Mouse (Mus musculus): ENCODE results near the gene Pou3f1.

Pou3f1 gene

DNA sequence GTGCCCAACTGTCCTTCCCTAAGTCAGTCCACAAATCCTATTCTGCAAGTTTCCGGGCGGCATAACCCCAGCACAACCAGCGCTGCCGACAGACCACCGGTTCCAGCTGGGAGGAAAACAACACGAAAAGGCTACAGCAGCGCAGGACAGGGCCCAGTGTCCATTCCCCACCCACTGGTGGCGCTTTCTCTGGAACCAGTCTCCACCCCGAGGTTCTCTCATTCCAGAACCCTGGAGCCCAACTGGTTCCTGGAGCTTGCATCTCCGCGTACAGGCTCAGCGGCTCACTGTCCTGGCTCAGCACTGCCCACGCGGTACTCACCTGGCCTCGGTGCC lies at the start of gene Pou3f1:
Pou3f1 (plus strand) TSS at position 290 of the 336 bp plus-strand sequence.
- DNase-seq: no peak

DNA sequence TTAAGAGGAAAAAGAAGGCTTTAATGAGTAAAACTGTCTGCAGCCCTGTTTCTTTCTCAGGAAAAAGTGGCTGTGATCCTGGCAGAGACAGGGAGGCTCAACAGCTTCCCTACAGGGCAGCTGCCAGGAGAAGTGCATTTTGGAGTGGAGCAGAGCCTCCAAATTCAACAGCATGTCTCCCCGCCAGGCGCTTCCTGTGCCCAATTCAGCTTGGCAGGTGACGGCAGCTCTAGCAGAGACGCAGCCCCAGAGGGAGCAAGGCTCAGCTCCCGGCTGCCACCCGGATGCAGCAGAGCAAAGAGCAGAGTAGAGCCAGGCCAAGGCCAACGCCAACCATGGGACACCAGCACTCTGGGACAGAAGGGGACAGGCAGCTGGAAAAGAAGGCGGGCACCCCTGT lies 49.4 kb upstream of the Pou3f1 start:
- DNase-seq: no peak

DNA sequence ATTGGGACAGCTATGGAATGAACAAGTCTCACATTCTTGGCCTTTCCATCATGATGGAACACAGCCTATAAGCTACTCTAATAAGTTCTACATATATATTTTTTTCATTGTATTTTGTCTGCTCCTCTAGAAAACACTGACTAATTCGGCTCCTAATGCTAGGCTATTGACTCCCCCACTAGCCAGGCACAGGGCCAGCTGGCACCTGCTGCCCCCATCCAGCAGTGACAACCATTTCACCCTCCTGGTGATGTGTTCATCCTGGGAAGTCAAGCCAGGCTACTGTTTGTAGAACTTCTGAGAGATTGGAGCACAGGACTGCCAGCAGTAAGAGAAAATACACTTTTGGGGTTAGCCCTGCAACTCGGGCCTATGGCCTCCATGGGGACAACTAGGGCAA lies 46.5 kb upstream of the Pou3f1 start:
- no peak for DNase-seq

DNA sequence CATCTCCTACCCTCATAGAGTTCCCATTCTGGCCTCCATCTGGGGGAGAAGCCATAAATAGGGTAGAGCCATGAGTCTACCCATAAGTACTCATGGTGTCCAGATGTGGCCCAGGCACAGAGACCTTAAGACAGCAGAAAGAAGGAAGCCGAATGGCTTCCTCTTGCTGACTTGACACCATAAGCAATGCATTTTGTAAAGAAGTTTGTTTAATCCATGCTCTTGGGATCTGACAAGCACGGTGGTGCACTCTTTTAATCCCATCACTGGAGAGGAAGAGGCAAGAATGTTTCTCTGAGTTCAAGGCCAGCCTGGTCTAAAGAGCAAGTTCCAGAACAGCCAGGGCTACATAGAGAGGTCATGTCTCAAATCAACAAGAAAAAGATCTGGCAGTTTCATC lies 45.9 kb upstream of the Pou3f1 start, which contains the start of gene 3100002H09Rik:
3100002H09Rik (minus strand) TSS at position 101 of the 400 bp plus-strand sequence.
- DNase-seq: no peak

DNA sequence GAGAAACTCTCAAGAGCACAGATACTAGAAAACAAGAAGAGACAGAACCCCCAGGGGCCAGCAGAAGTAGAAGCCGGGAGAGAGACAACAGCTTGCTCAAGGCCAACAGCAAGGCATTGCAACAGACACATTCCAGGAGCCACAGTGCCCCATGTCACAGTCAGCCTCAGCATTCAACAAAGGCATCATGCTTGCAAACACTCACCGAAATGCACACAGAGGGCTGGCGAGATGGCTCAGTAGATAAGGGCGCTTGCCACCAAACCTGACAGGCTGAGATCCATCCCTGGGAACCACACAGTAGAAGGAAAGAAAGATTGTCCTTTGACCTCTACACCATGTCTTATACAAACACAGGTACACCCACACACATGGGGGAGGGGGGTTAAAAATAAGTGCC lies 44.8 kb upstream of the Pou3f1 start:
- no peak for DNase-seq

DNA sequence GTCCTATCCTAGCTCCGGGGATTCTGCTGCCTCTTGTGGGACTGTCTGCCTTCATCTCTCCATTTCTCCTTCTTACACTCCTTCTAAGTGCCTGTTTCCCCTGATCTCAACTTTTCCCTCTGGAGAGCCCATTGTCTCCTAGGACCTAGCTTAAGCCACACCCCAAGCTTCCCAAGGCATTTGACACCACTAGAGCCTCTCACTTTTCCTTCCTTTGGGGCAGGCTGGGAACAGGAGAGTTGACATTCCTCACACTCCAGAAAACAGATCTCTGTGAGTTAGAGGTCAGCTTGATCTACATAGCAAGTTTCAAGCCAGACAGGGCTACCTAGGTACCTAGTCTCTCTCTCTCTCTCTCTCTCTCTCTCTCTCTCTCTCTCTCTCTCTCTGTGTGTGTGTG lies 42.4 kb upstream of the Pou3f1 start:
- DNase-seq: no peak

DNA sequence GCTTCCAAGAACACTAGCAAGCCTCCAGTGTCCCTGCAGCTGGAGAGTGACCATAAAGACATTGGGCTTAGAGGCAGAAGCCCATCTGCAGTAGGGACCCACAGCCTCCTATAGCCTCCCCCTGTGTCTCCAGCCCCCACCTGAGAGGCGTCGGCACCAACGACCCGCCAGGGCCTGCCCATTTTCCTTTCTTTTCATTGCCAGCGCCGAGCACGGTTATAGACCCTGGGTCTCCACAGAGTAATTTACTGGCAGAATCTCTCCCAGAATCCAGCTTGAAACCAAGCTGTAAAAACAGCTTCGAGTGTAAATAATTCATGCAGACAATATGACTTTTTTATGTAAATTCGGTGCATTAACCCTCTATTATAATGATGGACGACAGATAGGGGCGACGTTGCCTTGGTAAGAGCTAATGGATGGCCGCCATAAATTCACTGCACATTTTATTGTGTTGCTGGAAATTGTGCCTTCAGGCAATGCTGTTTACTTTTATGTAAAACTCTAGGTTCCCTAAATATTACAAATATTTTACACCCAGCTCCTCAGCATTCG lies 41.1 kb upstream of the Pou3f1 start:
- no peak for DNase-seq

DNA sequence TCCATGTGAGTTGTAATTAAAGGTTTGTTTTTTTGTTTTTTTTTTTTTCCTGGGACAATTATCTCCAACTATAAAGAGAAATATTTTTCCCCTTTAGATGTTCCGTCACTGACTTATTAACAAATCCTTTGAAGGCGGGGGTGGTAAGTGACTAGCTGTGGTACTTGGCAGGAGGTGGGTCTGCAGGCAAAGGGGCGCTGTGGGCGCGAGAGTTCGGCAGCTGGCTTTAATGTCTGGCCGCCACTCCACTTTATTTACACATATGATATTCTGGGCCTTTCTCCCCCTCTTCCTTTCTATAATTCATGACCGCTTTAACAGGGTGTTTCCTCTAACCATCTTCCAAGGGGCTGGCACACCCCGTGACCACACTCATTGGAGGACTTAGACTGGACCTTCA lies 40.6 kb upstream of the Pou3f1 start:
- no peak for DNase-seq

DNA sequence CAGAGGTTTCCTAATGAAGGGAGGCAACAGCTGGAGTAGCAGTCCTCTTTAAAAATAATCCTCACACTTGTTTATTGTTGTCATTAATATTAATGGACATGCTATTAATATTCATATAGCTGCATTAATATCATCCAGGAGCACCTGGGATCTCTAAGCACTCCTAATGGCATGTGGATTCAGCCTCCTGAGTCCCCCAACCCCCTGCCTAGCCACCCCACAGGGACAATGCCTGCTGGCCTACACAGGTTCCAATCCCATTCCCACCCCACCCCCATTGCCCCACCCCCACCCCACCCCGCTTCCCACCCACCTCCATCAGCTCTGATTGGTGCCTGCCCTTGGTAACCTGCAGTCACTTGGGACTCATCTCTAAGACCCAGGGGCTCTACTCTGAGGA lies 40.0 kb upstream of the Pou3f1 start:
- DNase-seq: no peak

DNA sequence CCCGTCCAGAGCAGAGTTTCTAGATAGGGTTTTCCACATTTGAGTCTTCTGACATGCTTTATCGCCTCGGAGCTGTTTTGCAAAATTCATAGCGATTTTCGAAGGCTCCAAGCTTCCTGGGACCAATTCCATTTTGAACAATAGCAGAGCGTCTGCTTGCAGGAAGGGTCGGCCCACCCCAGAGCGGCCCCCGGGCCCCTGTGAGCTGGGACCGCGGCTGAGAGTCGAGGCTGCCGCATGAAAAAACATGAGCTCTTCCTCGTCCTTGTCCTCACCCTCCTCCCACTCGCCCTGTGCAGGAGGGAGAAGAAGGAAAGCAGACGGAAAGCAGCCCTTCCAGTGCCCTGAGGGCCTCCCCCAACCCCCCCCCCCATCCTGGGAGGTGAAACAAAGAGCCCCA lies 38.0 kb upstream of the Pou3f1 start:
- no peak for DNase-seq

DNA sequence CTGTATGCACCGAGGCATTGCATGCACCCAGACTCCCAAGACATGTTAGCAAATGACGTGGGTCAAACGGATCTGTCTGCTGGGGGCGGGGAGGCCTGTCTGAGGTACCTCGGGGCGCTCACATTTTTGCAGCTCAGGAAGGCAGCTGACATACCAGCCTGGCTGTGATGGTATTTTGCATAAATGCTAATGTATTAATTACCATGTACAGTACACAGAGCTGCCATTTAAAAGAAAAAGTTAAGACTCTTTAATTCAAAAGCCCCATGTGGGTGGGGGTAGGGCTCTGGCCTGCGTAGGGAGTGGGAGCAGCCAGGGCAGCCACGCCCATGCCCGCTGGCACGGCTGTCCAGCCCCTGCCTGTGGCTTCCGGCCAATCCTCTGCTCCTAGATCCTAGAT lies 35.2 kb upstream of the Pou3f1 start:
- DNase-seq: no peak

DNA sequence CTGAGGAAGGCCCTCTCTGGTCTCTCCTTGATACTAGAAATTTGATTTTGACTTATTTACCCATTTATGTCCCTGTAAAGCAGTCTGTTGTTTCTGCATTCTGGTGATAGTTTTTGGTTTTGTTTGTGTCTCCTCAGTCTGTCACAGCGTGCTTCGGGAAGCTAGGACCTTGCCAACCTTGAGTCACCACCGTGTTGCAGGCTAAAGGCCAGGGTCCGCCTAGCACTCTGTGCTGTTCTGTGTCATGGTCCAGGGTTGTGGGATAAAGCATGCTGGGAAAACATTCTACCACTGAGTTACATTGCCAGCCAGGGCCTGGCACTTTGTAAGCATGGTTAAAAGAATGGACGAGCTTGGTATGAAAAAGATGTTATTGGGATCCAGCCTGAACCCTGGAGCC lies 34.0 kb upstream of the Pou3f1 start:
- DNase-seq: no peak

DNA sequence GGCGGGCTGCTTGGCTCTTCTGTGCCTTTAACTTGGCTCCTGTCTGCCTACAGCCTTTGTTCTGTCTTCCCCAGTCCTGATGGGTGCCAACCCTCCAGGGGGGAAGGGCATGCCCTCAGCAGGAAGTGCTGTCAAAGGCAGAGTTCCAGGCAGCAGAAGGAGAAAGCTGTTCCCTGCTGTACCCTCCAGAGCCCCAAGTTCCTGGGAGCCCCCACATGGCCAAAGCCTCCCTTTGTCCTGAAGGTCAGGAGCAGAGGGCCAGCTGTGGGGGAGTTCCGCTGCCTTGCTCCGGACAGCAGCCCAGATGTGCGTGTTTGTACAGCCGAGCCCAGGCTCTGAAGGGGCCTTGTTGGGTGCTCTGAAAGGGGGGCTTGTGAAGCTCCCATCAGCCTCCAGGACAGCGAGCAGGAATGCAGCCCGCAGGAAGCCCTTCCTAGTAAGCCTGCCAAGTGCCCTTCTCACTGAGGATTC lies 32.5 kb upstream of the Pou3f1 start:
- DNase-seq: peak; percentile 3

DNA sequence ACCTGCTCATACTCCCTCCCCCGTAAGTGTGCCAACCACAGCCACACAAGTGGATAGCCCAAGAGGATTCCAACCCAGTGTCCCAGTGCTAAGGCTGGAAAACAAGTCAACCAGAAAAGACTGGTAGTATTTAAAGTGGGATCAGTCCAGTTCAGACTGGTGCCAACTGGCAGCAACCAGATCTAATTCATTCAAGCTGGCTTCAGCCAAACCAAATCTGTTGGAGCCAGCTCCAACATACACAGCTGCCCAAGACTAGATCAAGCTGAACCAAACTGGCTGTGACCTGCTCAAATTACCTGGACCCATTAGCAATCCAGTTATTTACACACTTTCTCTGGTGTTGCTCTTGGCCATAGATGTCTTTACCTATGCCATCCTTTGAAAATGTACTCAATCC lies 29.8 kb upstream of the Pou3f1 start:
- no peak for DNase-seq

DNA sequence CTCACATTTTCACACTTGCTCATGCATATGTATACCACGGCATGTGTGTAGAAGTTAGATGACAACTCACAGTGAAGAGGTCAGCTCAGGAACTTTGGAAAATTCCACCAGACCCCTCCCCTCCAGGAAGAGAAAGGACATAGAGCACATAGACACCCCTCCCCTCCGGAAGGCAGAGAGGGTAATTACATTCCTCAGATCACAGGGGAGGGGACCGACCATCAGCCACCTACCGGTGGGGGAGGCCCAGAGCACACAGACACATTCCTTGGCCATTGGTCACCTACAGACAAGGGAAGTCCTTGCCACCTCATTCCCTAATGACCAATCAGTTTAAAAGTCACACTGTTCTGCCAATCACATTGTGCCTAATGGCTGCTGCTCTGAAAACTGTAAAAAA lies 25.2 kb upstream of the Pou3f1 start:
- DNase-seq: no peak

DNA sequence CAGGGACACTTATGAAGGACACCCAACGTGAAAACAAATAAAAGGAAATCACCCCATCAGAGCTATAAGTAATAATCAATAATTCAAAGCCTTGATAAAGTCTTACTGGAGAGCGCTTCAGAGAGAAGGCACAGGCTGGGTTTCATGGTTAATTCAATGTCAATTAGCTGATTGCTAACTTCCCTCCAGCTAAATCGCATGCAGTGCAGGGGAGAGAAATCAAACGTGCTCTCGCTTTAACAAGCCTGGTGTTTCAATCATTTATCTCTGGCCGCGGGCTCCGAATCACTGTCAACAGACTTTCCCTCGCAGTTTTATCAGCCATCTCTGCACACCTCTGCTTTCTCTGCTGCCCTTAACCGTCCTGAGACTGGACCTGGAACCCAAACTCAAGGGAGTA lies 23.8 kb upstream of the Pou3f1 start:
- DNase-seq: no peak

DNA sequence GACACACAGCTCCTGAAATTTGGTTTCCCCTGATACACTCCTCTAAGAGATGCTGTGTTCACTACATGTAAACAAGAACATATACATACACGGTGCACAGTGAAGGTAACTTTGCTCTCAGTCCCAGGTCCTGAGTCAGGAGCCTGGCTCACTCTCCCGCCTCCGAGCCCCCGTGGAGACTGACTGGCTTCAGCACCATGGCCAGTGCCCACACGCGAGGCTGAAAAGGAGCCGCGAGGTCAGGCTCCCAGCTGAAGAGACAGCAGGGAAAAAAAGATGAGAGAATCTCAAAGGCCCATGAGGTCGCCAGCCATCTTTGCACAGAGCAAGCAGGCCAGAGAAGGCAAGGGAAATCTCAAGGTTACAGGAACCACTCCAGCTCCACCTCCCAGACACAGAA lies 23.3 kb upstream of the Pou3f1 start:
- no peak for DNase-seq

DNA sequence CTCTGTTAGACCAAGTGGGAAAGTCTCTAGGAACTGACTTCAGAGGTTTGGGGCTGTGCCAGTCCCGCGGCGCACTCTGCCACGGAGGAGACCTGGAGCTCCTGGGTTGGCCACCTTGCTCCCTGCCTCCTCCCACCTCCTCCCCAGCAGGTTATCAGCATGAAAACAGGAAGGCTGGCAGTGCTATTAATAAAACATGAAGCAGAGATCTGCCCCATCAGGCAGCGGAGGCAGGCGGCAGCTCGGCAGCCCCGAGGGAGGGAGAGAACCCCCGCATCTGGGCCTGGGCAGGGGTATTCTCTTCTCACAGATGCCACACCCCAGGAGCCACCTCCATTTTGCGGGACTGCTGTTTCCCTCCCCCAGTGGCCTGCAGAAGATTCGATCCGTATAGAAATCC lies 16.9 kb upstream of the Pou3f1 start:
- no peak for DNase-seq

DNA sequence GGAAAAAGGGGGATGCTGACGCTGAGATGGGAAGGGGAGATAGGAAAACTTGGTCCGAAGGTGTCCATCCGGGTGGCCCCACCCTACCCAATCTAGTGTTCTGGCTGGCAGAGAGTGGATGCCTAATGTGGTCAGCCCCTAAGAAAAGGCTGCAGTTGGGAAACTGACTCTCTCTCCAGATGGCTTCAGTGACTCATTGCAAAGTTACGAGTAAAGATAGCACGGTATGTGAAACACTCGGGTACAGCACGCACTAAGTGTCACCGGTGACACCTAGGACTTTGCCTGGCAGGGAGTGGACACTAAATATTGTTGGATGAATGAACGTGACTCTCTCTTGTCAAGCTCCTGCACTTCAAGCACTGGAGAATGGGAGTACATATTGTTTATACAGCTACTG lies 12.7 kb upstream of the Pou3f1 start:
- no peak for DNase-seq

DNA sequence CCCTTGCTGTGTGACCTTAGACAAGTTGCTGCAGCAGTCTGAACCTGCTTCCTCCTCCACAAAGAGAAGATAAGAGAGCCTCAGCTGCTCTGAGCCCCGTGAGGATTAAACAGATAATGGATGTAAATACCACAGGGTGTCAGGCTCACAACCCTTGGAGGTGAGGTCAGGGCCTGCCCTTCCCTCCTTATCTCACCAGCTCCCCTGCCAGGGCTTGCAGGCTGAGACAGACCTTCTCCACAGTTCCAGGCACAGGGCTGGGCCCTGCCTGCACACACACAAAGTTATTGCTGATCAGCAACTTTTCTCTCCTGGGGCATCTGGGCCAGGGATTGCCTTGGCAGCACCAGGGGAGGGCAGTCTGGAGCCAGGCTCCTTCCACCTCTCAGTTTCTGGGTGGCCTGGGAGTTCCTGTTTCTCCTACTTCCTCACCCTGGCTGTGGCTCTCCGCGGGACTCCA lies 11.6 kb upstream of the Pou3f1 start:
- no peak for DNase-seq

DNA sequence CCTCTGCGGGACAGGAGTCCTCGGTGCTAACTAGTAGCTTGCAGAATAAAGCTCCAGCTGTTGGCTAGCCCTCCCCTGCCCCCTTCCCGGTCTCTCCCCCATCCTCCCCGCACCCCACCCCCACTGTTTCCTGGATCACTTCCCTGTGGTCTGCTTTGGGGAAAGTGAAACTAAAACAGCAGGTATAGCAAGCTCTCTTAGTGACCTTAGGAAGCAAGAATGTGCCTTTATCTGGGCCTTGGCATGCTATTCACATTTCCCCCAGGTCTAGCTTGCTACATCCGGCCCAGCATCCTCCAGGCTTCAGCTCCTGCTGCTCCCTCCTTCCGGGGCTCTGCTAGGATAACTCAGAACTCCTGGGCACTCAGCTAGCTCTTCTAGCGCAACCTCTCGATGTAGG lies 10.0 kb upstream of the Pou3f1 start:
- DNase-seq: no peak

DNA sequence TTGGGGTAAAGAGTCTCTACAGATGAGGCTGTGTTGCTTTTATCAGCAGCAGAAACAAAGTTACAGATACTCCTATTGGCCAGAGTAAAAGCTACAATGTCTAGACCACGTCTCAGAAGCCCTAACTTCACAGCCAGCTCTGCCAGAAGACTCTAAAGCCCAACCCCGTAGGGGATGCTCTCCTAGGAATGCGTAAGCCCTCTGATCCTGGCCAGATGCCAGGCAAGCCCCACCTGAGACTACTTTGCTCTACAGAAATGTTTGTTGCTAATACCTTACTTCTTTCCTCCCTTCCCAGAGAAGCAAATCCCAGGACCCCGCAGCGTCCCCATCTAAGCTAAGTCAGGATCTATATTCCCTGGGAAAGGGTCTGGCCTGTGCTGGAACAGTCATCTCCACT lies 8.7 kb upstream of the Pou3f1 start:
- no peak for DNase-seq

DNA sequence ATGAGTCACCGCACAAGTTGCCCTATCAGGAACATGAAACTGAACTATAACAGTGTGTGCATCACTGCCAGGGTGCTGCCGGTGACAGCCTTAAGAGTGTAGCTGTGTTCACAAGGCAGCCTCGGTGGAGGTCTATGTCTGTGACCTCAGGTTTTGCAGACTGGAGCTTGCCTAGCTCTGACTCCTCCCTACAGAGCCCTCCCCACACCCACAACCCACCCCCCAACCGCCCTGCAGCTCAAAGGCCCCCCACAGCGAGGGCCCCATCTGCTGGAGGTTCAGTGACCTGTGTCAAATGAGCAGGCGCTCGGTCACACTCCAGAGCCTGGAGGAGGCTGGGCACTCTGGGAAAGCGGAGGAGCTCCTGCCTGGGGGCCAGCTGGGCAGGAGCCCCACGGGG lies 3.7 kb upstream of the Pou3f1 start:
- DNase-seq: no peak

DNA sequence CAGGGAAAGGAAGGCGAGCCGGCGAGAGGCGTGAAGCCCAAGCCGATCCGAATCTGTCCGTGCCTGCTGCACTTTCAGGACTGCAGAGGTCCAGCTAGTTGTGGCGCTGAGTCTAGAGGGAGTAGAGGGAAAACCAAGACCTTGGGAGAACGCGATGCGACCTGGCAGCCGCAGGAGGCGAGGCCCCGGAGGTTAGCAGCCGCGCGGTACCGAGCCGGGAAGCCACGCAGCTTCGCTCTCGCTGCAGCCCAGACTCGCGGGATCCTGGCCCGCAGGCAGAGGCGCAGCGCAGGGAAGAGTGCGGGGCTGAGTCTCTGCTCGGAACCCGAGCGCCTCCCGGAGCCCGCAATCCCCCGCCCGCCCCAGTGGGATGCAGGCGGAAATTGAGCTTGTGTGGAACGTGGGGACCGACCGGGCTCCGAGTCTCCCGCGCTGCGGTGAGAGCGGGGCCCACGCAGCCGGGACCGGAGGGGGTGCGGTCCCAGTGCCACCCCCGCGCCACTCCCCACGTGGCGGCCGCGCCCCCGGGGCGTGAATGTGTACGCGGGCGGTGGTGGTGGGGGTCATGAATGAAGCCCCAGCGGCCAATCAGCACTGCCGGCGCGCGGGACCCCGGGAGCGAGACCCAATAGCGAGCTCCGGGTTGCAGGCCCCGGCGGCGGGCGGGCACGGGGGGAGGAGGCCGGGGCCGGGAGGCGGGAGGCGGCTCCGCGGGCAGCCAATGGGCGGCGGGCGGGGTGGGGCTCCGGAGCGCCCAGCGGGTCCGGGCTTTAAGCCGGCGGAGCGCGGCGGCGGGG lies 445 bp downstream of the Pou3f1 start:
- DNase-seq: peak; percentile 41

DNA sequence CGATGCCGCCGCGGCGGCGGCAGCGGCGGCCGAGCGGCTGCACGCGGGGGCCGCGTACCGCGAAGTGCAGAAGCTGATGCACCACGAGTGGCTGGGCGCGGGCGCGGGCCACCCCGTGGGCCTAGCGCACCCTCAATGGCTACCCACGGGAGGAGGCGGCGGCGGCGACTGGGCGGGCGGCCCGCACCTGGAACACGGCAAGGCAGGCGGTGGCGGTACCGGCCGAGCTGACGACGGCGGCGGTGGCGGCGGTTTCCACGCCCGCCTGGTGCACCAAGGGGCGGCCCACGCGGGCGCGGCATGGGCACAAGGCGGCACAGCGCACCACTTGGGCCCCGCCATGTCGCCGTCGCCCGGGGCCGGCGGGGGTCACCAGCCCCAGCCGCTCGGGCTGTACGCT lies 1.2 kb downstream of the Pou3f1 start:
- DNase-seq: peak; percentile 10

Data from cerebellum, adult 11 months (tissue).